Mouse (Mus musculus) urinary bladder, postnatal 4 days (tissue): ENCODE measurements at regions not wholly inside any gene's neighbourhood (a gene's known extent, or its start where the extent isn't known, plus 50 kb on each side); places are given as distances from the start of the nearest gene placed in this dataset.

Experiments used
- DNase-seq, 2 experiments: peaks; one replicate each; pipeline ENCODE4 v3.0.0; 2021 to 2022; ENCODE audit warnings: low spot score in 2 of 2

DNA sequence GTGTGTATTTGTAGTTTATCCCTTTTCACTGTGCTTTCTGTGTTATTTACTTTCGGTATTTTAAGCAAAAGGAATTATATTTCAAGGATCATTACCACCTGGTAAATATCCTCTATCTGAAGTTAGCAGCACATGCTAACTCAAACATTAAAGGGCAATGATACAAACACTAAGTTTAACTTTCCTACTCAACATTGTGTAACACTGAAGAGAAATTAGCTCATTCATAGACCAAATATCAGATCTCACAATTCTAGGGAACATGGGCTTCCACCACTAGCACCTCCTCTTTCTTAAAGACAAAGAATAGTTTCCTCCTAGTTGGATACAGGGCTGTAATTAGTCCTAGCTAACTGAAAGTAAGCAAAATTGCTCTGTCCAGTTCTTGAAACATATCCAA lies 377.4 kb downstream of the Kcnj2 start:
- no peak for DNase-seq

DNA sequence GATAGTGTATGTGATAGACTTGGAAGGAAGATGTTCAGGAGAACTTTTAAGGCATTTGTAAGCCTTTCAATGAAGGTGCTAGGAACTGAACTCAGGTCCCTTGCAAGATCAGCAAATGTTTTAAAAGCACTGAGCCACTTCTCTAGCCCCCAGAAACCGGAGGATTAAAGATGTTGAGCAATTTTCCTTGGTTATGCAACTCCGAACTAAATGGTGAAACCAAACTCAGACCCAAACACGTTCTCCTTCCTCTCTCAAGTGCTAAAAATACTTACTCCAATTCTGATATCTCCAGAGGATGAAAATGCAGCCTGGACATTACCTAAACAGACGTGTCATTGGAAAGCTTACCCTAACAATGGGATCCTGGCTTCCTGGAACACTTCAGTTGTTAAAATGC lies 378.8 kb downstream of the Kcnj2 start:
- DNase-seq, result no peak

GRCm38 (mm10) chr11:111445764-111446163 lies 379.8 kb downstream of the Kcnj2 start:
- no peak for DNase-seq

- DNase-seq, result no peak
Observed at GRCm38 (mm10) chr11:111450811-111451494, 385.0 kb downstream of the Kcnj2 start.

DNA sequence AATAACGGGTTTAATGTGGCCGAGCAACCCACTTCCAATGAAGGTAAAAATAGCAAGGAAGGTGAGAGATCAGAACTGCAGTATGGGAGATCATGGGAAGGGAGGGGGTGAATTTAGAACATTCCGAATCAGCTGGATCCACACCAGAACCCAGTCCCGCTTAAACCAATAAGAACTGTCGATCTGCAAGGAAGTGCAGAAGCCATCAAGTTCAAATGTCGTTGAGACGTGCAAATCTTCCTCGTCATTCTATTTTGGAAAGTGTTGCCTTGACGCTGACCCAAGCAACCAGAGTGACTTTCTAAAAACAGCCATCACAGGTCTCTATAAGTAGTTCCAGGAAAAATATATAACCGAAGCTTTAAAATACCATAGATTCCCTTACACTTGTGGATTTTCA lies 394.1 kb downstream of the Kcnj2 start:
- no peak for DNase-seq

DNA sequence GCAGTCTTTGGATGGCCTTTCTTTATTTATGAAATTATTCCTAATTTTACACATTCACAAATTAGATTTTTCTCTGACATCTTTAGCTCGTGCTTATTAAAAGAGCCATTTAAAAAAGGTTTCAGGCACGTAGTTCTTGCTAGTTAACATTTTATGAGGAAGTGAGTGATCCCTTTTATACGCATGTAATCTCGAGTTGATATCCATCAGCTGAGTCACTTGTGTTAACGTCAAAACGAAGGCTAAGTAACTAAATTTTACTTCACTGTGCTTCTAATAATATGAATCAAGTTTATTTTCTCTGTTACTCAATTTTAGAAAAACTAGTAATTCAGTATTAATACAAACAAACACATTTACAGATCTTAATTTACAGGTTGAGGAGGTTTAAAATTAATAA lies 419.0 kb downstream of the Kcnj2 start:
- no peak for DNase-seq

DNA sequence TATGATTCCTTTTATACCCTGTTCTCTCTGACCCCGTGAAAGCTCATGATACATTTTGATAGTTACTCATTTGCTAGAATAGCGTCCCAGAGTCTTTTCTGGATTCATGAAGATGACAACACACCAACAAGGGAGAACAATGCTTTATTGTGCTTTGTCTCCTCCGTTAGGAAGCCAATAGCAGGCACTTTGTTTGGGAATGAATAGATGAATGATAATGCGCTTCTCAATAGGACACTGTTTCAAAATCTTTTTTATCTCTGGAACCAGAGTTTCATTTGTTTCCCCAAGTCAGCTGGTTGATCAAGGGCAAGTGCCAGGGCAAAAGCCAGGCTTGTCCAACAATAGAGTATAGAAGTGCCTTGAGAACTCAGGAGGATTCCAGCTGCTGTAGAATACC lies 446.5 kb downstream of the Kcnj2 start:
- no peak for DNase-seq

DNA sequence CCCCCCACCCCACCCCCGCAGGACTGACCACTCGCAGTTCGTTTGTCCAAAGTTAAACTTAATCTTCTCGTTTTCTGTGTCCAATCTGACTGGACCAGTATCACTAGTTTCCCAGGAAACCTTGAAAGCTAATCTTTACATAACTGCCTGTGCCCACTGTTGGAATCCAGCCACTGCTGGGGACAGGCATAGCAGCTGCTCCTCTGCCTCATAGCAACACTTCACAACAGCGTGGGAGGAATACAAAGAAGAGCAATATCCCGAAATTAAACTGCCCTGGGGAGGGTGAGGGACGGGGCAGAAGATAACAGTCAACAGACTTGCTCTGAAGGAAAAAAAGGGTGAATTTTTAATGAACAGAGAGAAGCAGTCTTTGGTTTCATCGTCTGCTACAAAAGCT lies 456.8 kb downstream of the Kcnj2 start:
- DNase-seq, result no peak

- DNase-seq, result peak in 1 of 2 experiments; percentile 66
Observed at GRCm38 (mm10) chr11:111523465-111523864, 457.5 kb downstream of the Kcnj2 start.

GRCm38 (mm10) chr11:111526010-111526742 lies 460.2 kb downstream of the Kcnj2 start:
- DNase-seq, result no peak

DNA sequence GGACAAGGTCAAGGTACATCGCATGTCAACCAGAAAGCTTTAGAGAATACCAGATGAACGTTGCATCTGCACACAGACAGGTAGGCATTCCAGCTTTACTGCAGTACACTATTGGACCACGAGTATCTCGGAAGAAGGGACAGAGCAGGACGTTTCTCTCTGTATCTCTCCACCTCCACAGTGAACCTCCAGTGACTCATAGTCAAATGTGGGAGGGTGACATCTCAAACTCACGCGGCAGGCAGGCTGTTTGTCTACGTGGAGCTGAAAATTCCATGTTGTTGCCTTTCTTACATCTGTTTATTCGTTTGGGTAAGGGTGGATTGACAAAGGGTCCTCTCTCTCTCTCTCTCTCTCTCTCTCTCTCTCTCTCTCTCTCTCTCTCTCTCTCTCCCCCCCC lies 463.6 kb downstream of the Kcnj2 start:
- DNase-seq, result no peak

- DNase-seq, result no peak
Observed at GRCm38 (mm10) chr11:111530912-111531311, 464.9 kb downstream of the Kcnj2 start.

DNA sequence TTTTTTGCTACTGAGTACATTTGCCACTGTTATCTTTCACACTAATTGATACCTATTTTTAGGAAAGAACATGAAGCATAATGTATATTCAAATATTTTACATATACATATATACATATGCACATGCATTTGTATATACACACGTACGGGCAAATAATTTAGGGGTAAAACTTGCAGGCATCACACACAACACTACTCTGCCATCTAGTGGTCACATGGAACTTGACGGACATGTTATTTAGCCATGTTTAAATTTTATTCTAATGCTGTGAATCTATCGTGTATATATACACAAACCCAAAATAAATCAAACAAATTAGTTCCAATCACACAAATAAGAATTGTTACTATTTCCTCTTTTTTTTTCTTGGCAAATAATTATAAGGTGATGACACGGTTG lies 466.5 kb downstream of the Kcnj2 start:
- no peak for DNase-seq

GRCm38 (mm10) chr11:111536040-111536836 lies 470.3 kb downstream of the Kcnj2 start:
- DNase-seq, result no peak

- DNase-seq, result no peak
Observed at GRCm38 (mm10) chr11:111537654-111538053, 471.7 kb downstream of the Kcnj2 start.

- DNase-seq, result no peak
Observed at GRCm38 (mm10) chr11:111539960-111540359, 474.0 kb downstream of the Kcnj2 start.

GRCm38 (mm10) chr11:111545291-111545690 lies 479.3 kb downstream of the Kcnj2 start:
- no peak for DNase-seq

GRCm38 (mm10) chr11:111555131-111555530 lies 489.2 kb downstream of the Kcnj2 start:
- DNase-seq, result no peak

DNA sequence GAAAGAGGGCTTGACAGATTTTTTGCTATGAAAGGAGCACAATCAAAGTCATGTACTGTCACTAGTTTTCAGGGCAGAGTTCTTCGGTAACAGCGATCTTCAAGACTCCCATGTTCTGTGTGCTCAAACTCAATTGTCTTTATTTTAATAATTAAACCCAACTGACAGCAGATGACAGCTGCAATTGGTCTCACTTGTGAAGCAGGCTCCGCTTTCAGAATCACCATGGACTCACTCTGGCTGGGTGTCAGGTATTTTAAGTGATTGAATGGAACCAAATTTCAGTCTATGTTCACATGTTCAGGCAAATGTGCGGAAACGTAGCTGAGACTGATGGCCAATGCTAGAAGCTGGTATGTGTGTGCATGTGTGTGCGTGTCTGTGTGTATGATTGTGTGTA lies 489.7 kb downstream of the Kcnj2 start:
- no peak for DNase-seq

DNA sequence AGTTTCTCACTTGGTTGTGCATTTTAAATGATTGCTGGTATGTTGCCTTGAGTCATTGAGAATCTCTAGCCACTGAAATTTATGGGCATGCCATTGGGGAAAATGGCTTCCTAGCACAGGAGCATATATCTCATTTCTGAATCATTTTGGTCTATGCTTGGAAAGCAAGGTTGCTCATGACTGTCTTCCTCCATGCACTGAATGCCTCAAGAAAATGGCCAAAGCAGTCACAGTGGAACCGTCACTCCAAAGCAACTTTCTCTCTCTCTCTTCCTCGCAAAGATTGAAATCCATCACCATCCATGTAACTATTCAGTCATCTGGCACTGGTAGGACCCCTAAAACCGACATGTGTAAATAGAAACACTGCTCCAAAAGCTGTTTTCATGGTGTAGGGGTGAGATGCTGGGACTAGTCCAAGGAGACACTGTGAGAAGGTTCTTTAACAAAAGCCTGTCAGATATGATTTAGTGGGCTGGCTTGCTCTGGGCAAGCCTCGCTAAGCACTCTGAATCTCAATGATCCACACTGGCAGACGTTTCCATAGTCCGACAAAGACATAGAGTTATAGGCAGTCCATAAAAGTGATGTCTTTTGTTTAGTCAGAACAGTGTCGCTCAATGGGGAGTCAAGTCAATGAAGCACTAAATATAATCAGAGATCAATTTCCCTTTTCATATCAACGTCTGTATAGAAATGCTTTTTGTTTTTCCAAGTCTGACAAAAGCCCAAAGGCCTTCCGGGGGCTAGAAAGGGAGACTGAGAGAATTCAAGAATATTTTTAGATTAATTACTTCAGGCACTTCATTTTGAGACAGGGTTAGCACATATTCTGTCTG lies 492.6 kb downstream of the Kcnj2 start:
- no peak for DNase-seq

GRCm38 (mm10) chr11:111563171-111563570 lies 497.2 kb downstream of the Kcnj2 start:
- no peak for DNase-seq

DNA sequence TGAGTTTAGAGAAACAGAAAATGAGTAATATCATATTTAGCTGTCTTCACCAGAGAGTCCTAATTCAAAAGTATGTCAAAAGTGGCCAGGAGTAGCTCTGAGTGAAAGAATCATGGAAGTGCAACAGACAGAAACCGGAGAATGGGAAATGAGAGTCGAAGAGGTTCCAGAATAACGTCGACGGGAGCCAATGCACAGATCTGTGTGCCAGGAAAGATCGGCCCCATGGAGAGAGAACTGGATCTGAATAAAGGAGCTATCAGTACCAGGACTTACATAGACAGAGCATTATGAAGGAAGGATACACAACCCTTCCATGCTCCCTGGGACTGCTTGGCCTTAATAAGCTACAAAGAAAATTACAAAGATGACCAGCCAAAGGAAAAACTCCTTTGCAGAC lies 502.1 kb downstream of the Kcnj2 start:
- no peak for DNase-seq
